Mouse (Mus musculus): Measurements from ENCODE around the gene Gfap. TPM values are rescaled to one million over a fixed set of nuclear protein-coding genes. Genes with fewer than 3 reads are reported as not detected.

Gfap gene
- total and polyA plus RNA-seq, 3 experiments: not detected

DNA sequence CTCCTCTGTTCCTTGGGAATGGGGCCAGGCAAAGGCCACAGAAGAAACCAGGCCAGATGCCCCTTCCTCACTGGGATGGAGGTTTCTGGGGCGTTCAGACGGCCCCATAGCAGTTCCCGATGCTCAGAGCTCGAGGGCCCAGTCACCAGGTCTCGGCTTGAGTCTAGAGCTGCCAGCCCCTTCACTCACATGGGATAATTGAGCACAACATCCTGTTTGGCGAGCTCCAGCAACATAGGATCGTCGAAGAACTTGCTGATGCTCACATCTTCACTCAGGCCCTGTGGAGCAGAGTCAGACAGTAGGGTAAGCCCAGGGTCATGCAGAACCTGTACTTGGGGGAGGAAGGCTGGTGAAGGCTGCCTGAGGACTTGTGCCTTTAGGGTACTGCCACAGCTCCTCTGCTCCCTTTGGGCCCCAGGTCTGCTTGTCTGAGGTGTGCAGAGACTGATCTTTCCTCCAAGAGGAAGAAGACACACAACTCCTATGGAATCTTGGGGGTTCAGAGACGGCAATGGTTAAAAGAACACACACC, 62.0 kb downstream of the Gfap start:
- H3K4me2 ChIP-seq (ENCODE audit: insufficient read depth, low read depth, poor library complexity, severe bottlenecking): no peak overlapping the region
- H3K9ac ChIP-seq (ENCODE audit: insufficient read depth, low read depth): no peak overlapping the region
- TF ChIP-seq IRF4 (IDR thresholded peaks at IDR 0.05; ENCODE audit: low read depth, low read length): no peak
- TF ChIP-seq ELF1 (IDR thresholded peaks at IDR 0.05; ENCODE audit: low read depth, low read length): no peak
- TF ChIP-seq POLR2AphosphoS2 (IDR thresholded peaks at IDR 0.05; ENCODE audit: low read depth, low read length): no peak
- TF ChIP-seq MAX (IDR thresholded peaks at IDR 0.05; ENCODE audit: low read length): no peak
- TF ChIP-seq ZKSCAN1 (IDR thresholded peaks at IDR 0.05; ENCODE audit: borderline replicate concordance, low read depth, low read length): no peak
- no peak for TF ChIP-seq CTCF (conservative IDR thresholded peaks at IDR 0.05 in 1 of 2, IDR thresholded peaks at IDR 0.05 in 1 of 2; ENCODE audit: low read depth in 2 of 2, low read length in 2 of 2)
- no peak for TF ChIP-seq POLR2A (IDR thresholded peaks at IDR 0.05; ENCODE audit: low read depth, low read length)
- TF ChIP-seq USF2 (conservative IDR thresholded peaks at IDR 0.05; ENCODE audit: low read depth, low read length): no peak
- TF ChIP-seq RAD21 (IDR thresholded peaks at IDR 0.05; ENCODE audit: low read depth, low read length): no peak
- no peak for TF ChIP-seq MYC (IDR thresholded peaks at IDR 0.05; ENCODE audit: low read depth, low read length)
- TF ChIP-seq JUND (conservative IDR thresholded peaks at IDR 0.05; ENCODE audit: low read depth, low read length): no peak
- H3K4me3 ChIP-seq (replicated peaks in 1 of 3; ENCODE audit: low read depth in 2 of 3, low read length in 2 of 3, poor library complexity in 1 of 3): no peak overlapping the region
- in situ Hi-C loops (cut with MboI; ENCODE audit: low pct_ligation_motif_present, low pct_unique_long_range_greater_than_20kb, low sequenced_read_pairs): no loop called here
- H3K27me3 ChIP-seq (replicated peaks): no peaks in the 10 kb centered on the region
- DNase-seq (ENCODE audit: extremely low read depth): no peak
- no peaks in the 10 kb centered on the region for H3K9me3 ChIP-seq (replicated peaks; ENCODE audit: low read length)
- peaks cover 68 to 87% of the 10 kb centered on the region in 2 experiments for H3K36me3 ChIP-seq (replicated peaks in 1 of 2; ENCODE audit: control insufficient read depth in 1 of 2, insufficient read depth in 1 of 2, low read length in 1 of 2)
- H3K4me1 ChIP-seq (ENCODE audit: control insufficient read depth in 1 of 2, insufficient read depth in 2 of 2): peaks cover 0 to 19% of the 10 kb centered on the region in 2 experiments; a peak in 2 of 4 replicates
- no peak overlapping the region for H3K27ac ChIP-seq (ENCODE audit: insufficient read depth, low read depth)
- no peaks in the 10 kb centered on the region for H3K79me2 ChIP-seq (replicated peaks; ENCODE audit: control insufficient read depth, extremely low read depth, insufficient read depth, poor library complexity, severe bottlenecking)
- dilution Hi-C loops (cut with MboI; ENCODE audit: extremely low pct_ligation_motif_present, extremely low pct_unique_long_range_greater_than_20kb, low sequenced_read_pairs): no loop called here

DNA sequence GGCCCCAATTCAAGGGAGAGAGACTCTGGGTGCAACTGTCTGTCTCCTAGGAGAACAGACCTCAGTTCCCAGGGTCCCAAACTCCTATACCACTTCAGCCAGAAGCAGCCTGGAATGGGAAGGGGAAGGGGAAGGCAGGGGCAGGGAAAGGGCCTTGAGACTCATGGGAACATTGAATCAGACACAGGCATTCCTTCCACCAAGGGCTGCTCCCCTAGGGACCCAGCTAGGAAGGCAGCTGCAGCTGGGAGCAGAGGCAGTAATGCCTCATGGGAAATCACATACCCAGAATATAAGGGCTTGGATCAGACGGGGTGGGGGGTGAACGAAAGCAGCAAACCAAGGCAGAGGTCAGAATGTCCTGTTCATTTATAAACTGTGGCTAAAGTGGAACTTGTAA, 62.6 kb downstream of the Gfap start:
- Histone ChIP-seq H3K9me3 (replicated peaks; ENCODE audit: low read length) (no peaks in the 10 kb centered on the region), H3K4me1 (ENCODE audit: control insufficient read depth in 1 of 2, insufficient read depth in 2 of 2) (peaks cover 0 to 19% of the 10 kb centered on the region in 2 experiments; a peak in 2 of 4 replicates), H3K36me3 (replicated peaks in 1 of 2; ENCODE audit: control insufficient read depth in 1 of 2, insufficient read depth in 1 of 2, low read length in 1 of 2) (peaks cover 62 to 81% of the 10 kb centered on the region in 2 experiments), H3K4me3 (replicated peaks in 1 of 3; ENCODE audit: low read depth in 2 of 3, low read length in 2 of 3, poor library complexity in 1 of 3) (no peak overlapping the region), H3K27me3 (replicated peaks) (no peaks in the 10 kb centered on the region), H3K4me2 (ENCODE audit: insufficient read depth, low read depth, poor library complexity, severe bottlenecking) (no peak overlapping the region), H3K27ac (ENCODE audit: insufficient read depth, low read depth) (no peak overlapping the region), H3K79me2 (replicated peaks; ENCODE audit: control insufficient read depth, extremely low read depth, insufficient read depth, poor library complexity, severe bottlenecking) (no peaks in the 10 kb centered on the region), H3K9ac (ENCODE audit: insufficient read depth, low read depth) (no peak overlapping the region)
- dilution Hi-C loops (cut with MboI; ENCODE audit: extremely low pct_ligation_motif_present, extremely low pct_unique_long_range_greater_than_20kb, low sequenced_read_pairs): no loop called here
- in situ Hi-C loops (cut with MboI; ENCODE audit: low pct_ligation_motif_present, low pct_unique_long_range_greater_than_20kb, low sequenced_read_pairs): no loop called here
- TF ChIP-seq HCFC1 (IDR thresholded peaks at IDR 0.05; ENCODE audit: low read depth, low read length) (no peak), SIN3A (IDR thresholded peaks at IDR 0.05; ENCODE audit: low read length) (no peak), NRF1 (IDR thresholded peaks at IDR 0.05; ENCODE audit: low read depth, low read length) (no peak), SMC3 (IDR thresholded peaks at IDR 0.05; ENCODE audit: low read depth, low read length) (no peak), MAX (IDR thresholded peaks at IDR 0.05; ENCODE audit: low read length) (no peak), GABPA (IDR thresholded peaks at IDR 0.05; ENCODE audit: insufficient replicate concordance, low read depth, low read length) (no peak), JUN (IDR thresholded peaks at IDR 0.05; ENCODE audit: insufficient read depth, low read depth, low read length) (no peak), NELFE (IDR thresholded peaks at IDR 0.05; ENCODE audit: low read depth, low read length) (no peak), CHD2 (IDR thresholded peaks at IDR 0.05; ENCODE audit: low read length) (no peak), UBTF (IDR thresholded peaks at IDR 0.05; ENCODE audit: low read depth, low read length) (no peak), ZKSCAN1 (IDR thresholded peaks at IDR 0.05; ENCODE audit: borderline replicate concordance, low read depth, low read length) (no peak), POLR2A (IDR thresholded peaks at IDR 0.05; ENCODE audit: low read depth, low read length) (no peak), TCF12 (IDR thresholded peaks at IDR 0.05; ENCODE audit: low read depth, low read length) (no peak), EP300 (IDR thresholded peaks at IDR 0.05; ENCODE audit: low read length) (no peak), POLR2AphosphoS2 (IDR thresholded peaks at IDR 0.05; ENCODE audit: low read depth, low read length) (no peak), MXI1 (IDR thresholded peaks at IDR 0.05; ENCODE audit: low read depth, low read length) (no peak), MEF2A (IDR thresholded peaks at IDR 0.05; ENCODE audit: borderline replicate concordance, low read depth, low read length) (no peak), TBP (conservative IDR thresholded peaks at IDR 0.05; ENCODE audit: low read depth, low read length) (no peak)
- DNase-seq (ENCODE audit: extremely low read depth): no peak

Data from CH12.LX (cell line).